Mouse (Mus musculus): ENCODE measurements around the gene Arhgap25. TPM values are rescaled to one million over a fixed set of nuclear protein-coding genes. Genes with fewer than 3 reads are reported as not detected.
"Not testable (repeated sequence)": the region's sequence is repeated elsewhere in the genome, so short reads cannot be mapped to it uniquely, and the experiment has no call there.

The Arhgap25 gene
- polyA plus RNA-seq (2014; fragmentation: Nextera tagmentation; extraction: Ambion mirVana): 2.0 and 2.7 TPM in 2 replicates

DNA sequence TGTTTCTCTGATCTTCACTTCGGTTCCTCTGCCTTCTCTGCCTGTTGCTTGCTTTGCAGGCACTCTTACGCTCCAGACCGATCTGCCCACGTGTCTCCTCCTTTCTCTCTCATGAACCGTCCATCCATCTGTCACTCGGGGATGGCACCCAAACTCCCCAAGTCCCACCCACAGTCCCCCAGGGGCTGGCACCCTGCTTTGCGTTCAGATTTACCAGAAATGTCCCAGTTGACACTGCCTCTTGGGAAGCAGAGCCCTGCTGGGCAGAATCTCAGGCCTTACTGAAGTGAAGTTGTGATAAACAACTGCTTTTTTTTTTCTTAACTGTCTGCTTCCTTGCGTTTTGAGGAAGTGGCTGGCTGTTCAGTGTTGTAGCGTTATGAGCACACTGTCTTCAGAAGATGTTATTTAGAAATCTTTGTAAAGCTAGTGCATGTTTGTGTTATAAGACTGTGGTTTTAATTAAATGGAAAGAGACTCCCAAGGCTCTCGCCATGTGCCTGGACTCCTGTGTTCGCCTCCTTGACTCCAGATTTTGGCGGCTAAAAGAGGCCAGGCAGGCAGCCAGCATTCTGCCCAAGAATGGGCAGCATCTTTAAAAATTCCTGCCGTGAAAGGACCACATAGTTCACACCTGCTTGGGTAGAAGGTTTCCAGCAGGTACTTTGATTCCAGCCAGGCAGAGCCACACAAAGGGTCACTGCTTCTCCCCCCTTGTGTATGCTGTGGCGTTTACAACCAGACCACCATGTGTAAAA is at the start of gene Arhgap25:
TSS of gene Arhgap25 (minus strand) at position 307 of the 758 bp plus-strand sequence.
- DNase-seq (ENCODE audit: low spot score) (peak; percentile 22), ATAC-seq (replicated peaks; ENCODE audit: low FRiP score) (no peak)
- Histone ChIP-seq H3K27me3 (ENCODE audit: control insufficient read depth, insufficient read depth, low read length) (no peaks in the 10 kb centered on the region), H3K4me2 (ENCODE audit: low read depth, low read length, severe bottlenecking) (no peak within 1 kb of the TSS), H3K4me3 (ENCODE audit: low read depth, low read length) (no peak within 1 kb of the TSS), H3K9me3 (ENCODE audit: control insufficient read depth, low read length) (no peaks in the 10 kb centered on the region), H3K27ac (ENCODE audit: low read depth, low read length) (no peak within 1 kb of the TSS), H3K9ac (ENCODE audit: low read length) (no peak within 1 kb of the TSS), H3K4me1 (replicated peaks; ENCODE audit: control insufficient read depth, insufficient read depth, low read length) (no peaks in the 10 kb centered on the region), H3K36me3 (ENCODE audit: control insufficient read depth, insufficient read depth, low read length) (no peaks in the 10 kb centered on the region)
- 78% methylated on average over 14 of the region's 14 CpGs for WGBS

DNA sequence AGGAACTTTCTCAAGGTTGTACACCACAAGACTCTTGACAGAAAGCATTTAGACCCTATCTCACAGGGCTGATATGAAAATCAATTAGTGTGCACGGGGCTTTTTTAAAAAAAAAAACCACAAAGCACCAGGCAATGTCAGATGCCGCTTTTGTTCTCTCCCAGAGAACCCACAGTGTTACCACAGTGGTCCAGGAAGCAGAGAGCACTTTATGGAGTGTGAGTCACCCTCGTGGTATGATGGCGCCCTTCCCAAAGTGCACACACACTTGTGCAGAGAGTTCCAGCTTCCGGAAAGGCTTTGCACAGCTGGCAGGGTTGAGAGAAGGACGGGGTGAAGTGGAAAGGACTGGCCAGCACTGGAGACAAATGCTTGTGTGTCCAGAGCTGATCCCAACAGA is 49.4 kb upstream of the Arhgap25 start:
- H3K9ac ChIP-seq (ENCODE audit: low read length): no peak overlapping the region
- 0 out of 2 replicates have a peak, but pooled peaks cover 2% of the 10 kb centered on the region for H3K4me1 ChIP-seq (replicated peaks; ENCODE audit: control insufficient read depth, insufficient read depth, low read length)
- H3K27me3 ChIP-seq (ENCODE audit: control insufficient read depth, insufficient read depth, low read length): no peaks in the 10 kb centered on the region
- H3K27ac ChIP-seq (ENCODE audit: low read depth, low read length): no peak overlapping the region
- H3K36me3 ChIP-seq (ENCODE audit: control insufficient read depth, insufficient read depth, low read length): no peaks in the 10 kb centered on the region; the same call in 1 of the 2 replicates
- DNase-seq (ENCODE audit: low spot score) (no peak), ATAC-seq (replicated peaks; ENCODE audit: low FRiP score) (no peak)
- H3K4me2 ChIP-seq (ENCODE audit: low read depth, low read length, severe bottlenecking): no peak overlapping the region
- no peak overlapping the region for H3K4me3 ChIP-seq (ENCODE audit: low read depth, low read length)
- no peaks in the 10 kb centered on the region for H3K9me3 ChIP-seq (ENCODE audit: control insufficient read depth, low read length)
- WGBS: 86% methylated on average over 6 of the region's 6 CpGs

DNA sequence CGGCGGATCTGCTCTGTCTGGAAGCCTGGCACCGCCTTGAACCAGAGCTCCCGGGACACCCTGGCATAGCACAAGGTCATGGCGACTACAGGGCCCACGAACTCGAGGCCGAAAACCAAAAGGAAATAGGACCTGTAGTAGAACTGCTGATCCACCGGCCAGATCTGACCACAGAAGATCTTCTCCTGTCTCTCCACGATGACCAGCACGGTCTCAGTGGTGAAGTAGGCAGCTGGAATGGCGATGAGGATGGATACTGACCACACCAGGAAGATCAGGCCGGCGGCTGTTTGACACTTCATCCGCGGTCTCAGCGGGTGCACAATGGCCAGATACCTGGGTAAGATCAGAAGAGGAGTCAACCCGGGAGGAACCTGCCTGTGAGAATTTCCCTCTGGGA is 48.5 kb upstream of the Arhgap25 start:
- Histone ChIP-seq H3K9ac (ENCODE audit: low read length) (no peak overlapping the region), H3K27ac (ENCODE audit: low read depth, low read length) (no peak overlapping the region), H3K4me1 (replicated peaks; ENCODE audit: control insufficient read depth, insufficient read depth, low read length) (no peaks in the 10 kb centered on the region), H3K36me3 (ENCODE audit: control insufficient read depth, insufficient read depth, low read length) (no peaks in the 10 kb centered on the region; the same call in 1 of the 2 replicates), H3K4me3 (ENCODE audit: low read depth, low read length) (no peak overlapping the region), H3K9me3 (ENCODE audit: control insufficient read depth, low read length) (no peaks in the 10 kb centered on the region), H3K27me3 (ENCODE audit: control insufficient read depth, insufficient read depth, low read length) (no peaks in the 10 kb centered on the region), H3K4me2 (ENCODE audit: low read depth, low read length, severe bottlenecking) (no peak overlapping the region)
- no peak for ATAC-seq (replicated peaks; ENCODE audit: low FRiP score)
- DNase-seq (ENCODE audit: low spot score): no peak
- 91% methylated on average over 18 of the region's 18 CpGs for WGBS

DNA sequence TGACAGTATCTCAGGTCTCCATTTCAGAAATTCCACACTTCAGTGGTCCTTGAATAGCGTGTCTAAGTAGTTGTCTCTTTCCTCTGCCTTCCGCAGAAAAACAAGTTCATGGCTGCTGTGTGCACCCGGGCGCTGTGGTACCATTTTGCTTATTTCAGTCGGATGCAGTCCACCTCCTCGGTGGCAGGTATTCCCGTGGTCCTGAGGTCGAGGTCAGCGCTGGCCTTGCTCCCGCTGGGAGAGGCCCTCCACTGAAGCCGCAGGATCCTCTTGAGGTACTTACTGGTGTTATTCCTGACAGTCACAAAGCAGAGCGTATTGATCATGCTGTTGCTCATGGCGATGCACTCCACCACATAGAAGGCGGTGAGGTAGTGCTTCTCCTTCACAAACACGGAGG is 48.0 kb upstream of the Arhgap25 start:
- 91% methylated on average over 15 of the region's 15 CpGs for WGBS
- ATAC-seq (replicated peaks; ENCODE audit: low FRiP score): no peak
- no peak for DNase-seq (ENCODE audit: low spot score)
- Histone ChIP-seq H3K4me2 (ENCODE audit: low read depth, low read length, severe bottlenecking) (no peak overlapping the region), H3K36me3 (ENCODE audit: control insufficient read depth, insufficient read depth, low read length) (no peaks in the 10 kb centered on the region; the same call in 1 of the 2 replicates), H3K4me1 (replicated peaks; ENCODE audit: control insufficient read depth, insufficient read depth, low read length) (no peaks in the 10 kb centered on the region), H3K9ac (ENCODE audit: low read length) (no peak overlapping the region), H3K9me3 (ENCODE audit: control insufficient read depth, low read length) (no peaks in the 10 kb centered on the region), H3K4me3 (ENCODE audit: low read depth, low read length) (no peak overlapping the region), H3K27me3 (ENCODE audit: control insufficient read depth, insufficient read depth, low read length) (no peaks in the 10 kb centered on the region), H3K27ac (ENCODE audit: low read depth, low read length) (no peak overlapping the region)

DNA sequence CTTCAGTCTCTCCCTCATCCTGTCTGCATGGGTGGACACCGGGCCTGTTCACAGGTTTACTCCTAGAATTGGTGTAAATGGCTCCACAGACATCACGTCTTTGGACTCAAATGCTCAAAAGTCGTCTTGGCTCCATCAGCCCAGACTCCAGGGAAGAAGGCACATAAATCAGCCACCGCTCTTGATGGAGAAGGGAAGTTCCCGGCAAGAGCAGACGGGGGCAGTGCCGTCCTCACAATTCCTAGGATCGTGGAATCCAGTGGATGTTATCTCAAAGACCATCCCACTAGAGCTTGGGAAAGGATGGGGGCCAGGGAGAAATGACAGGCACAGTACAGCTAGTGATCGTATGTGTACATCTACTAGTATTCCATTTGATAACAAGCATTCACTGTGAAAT is 45.2 kb upstream of the Arhgap25 start:
- Histone ChIP-seq H3K27ac (ENCODE audit: low read depth, low read length) (no peak overlapping the region), H3K9me3 (ENCODE audit: control insufficient read depth, low read length) (no peaks in the 10 kb centered on the region), H3K4me1 (replicated peaks; ENCODE audit: control insufficient read depth, insufficient read depth, low read length) (no peaks in the 10 kb centered on the region), H3K9ac (ENCODE audit: low read length) (no peak overlapping the region), H3K27me3 (ENCODE audit: control insufficient read depth, insufficient read depth, low read length) (no peaks in the 10 kb centered on the region), H3K4me3 (ENCODE audit: low read depth, low read length) (no peak overlapping the region), H3K4me2 (ENCODE audit: low read depth, low read length, severe bottlenecking) (no peak overlapping the region), H3K36me3 (ENCODE audit: control insufficient read depth, insufficient read depth, low read length) (no peaks in the 10 kb centered on the region; the same call in 1 of the 2 replicates)
- no peak for ATAC-seq (replicated peaks; ENCODE audit: low FRiP score)
- no peak for DNase-seq (ENCODE audit: low spot score)
- 56% methylated on average over 9 of the region's 9 CpGs for WGBS

DNA sequence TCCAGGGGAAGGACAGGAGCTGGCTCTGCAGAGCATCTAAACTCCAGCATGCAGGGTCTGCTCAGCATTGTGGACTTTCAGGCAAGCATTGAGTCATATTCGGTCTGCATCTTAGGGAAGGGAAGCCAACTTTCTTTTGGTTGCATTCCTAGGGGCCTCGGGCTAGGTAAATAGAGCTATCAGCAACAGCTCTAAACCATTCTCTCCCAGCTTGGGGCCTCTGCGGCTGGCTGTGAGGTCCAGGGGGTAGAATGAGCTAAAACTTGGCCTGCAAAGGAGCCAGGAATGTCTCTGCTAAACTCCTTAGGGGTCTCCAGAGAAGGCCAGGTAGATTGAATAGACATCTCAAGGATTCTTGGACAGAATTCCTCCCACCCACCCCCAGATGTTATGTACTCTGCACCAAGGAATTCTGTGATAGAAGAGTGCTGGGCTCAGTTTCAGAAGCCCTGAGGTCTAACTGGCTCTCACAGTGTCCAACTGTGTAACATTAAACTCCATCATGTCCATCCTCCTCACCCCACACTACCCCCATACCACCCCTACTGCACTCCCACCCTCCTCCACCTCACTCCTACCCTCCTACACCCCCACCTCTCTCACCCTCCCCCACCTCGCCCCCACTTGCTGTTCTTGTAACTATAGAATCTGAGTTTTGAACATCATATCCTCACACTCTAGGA is 43.7 kb upstream of the Arhgap25 start:
- Histone ChIP-seq H3K4me3 (ENCODE audit: low read depth, low read length) (no peak overlapping the region), H3K27me3 (ENCODE audit: control insufficient read depth, insufficient read depth, low read length) (no peaks in the 10 kb centered on the region), H3K9me3 (ENCODE audit: control insufficient read depth, low read length) (no peaks in the 10 kb centered on the region), H3K27ac (ENCODE audit: low read depth, low read length) (no peak overlapping the region), H3K4me1 (replicated peaks; ENCODE audit: control insufficient read depth, insufficient read depth, low read length) (no peaks in the 10 kb centered on the region), H3K4me2 (ENCODE audit: low read depth, low read length, severe bottlenecking) (no peak overlapping the region), H3K36me3 (ENCODE audit: control insufficient read depth, insufficient read depth, low read length) (no peaks in the 10 kb centered on the region; the same call in 1 of the 2 replicates), H3K9ac (ENCODE audit: low read length) (no peak overlapping the region)
- DNase-seq (ENCODE audit: low spot score): no peak
- ATAC-seq (replicated peaks; ENCODE audit: low FRiP score): no peak
- 50% methylated on average over 4 of the region's 4 CpGs for WGBS

DNA sequence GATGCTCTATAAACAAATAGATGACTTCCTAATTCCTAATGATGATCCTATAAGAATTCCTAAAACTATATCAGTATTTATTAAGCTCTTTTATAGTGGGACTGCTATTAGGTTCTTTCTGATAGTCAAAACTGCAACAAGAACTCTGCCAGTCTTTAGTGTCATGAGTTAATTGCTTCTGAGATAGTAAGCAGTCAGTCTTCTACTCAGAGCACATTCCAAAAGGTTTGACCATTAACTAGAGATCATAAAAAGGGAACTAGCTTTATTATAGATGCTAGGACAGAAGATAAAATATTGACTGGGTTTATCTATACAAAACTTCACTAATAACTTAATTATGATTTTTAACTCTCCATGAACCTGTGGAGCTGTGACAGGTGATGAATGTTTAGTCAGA is 38.8 kb upstream of the Arhgap25 start:
- not testable (repeated sequence) for H3K36me3 ChIP-seq (ENCODE audit: control insufficient read depth, insufficient read depth, low read length); H3K9me3 ChIP-seq (ENCODE audit: control insufficient read depth, low read length); DNase-seq (ENCODE audit: low spot score); H3K4me3 ChIP-seq (ENCODE audit: low read depth, low read length); H3K4me1 ChIP-seq (replicated peaks; ENCODE audit: control insufficient read depth, insufficient read depth, low read length); ATAC-seq (replicated peaks; ENCODE audit: low FRiP score); H3K27ac ChIP-seq (ENCODE audit: low read depth, low read length); H3K9ac ChIP-seq (ENCODE audit: low read length); H3K27me3 ChIP-seq (ENCODE audit: control insufficient read depth, insufficient read depth, low read length); H3K4me2 ChIP-seq (ENCODE audit: low read depth, low read length, severe bottlenecking)

DNA sequence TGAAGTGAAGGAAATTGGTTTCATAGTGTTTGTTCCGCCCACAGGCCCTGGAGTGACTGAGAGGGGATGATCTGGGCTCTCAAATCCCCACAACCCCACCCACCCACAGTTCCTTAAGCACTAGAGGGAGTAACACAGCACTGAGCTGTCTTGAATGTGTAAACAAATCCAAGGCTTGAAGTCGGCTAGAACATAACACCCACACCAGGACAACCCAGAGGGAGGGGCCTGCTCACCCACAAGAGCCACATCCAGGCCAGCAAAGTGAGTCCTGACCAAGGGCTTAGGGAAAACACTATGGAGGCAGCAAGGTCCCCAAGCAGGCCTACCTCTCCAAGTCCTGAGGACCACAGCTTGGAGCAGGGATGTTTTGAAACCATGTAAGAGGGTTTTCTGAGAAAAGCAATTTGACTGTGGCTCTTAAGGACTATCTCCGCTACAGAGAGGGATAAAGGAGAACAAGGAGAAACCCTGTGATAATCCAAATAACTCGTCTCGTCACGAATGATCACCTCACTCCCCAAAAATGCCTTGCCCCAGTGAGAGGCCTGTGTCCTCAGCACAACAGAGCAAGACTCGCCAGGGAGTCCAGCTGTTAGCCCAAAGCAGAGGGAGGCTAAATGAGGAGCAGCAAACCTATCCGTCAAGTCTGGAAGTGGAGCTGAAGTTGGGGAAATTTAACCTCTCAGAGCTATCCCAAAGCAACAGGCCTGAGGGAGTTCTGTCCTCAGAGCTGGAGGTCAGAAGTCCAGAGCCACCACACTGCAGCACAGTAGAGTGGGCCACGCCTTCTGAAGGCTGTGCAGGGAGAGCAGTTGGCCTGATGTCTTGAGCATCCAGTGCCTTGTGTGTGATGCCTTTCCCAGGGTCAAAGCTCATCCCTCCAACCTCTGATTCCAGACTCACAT is 34.9 kb upstream of the Arhgap25 start:
- Histone ChIP-seq H3K4me2 (ENCODE audit: low read depth, low read length, severe bottlenecking) (no peak overlapping the region), H3K27me3 (ENCODE audit: control insufficient read depth, insufficient read depth, low read length) (no peaks in the 10 kb centered on the region), H3K9ac (ENCODE audit: low read length) (no peak overlapping the region), H3K36me3 (ENCODE audit: control insufficient read depth, insufficient read depth, low read length) (no peaks in the 10 kb centered on the region), H3K4me3 (ENCODE audit: low read depth, low read length) (no peak overlapping the region), H3K9me3 (ENCODE audit: control insufficient read depth, low read length) (no peaks in the 10 kb centered on the region; the same call in 1 of the 2 replicates), H3K4me1 (replicated peaks; ENCODE audit: control insufficient read depth, insufficient read depth, low read length) (no peaks in the 10 kb centered on the region), H3K27ac (ENCODE audit: low read depth, low read length) (no peak overlapping the region)
- no peak for DNase-seq (ENCODE audit: low spot score)
- ATAC-seq (replicated peaks; ENCODE audit: low FRiP score): no peak
- WGBS: 61% methylated on average over 9 of the region's 9 CpGs

Measured in forebrain, embryonic 11.5 days (tissue).